Mouse (Mus musculus): ENCODE data around the gene Vcam1. TPM values are rescaled to one million over a fixed set of nuclear protein-coding genes. Genes with fewer than 3 reads are reported as not detected.

Vcam1 gene
- polyA plus RNA-seq, 1 experiment from 2014 or later: 17.9 TPM

Other genes with a start within 250 kb of the Vcam1 start
- gene Dph5, start 241.9 kb downstream of the Vcam1 start, polyA plus RNA-seq (2014; fragmentation: Nextera tagmentation; extraction: Ambion mirVana): 32.9 and 34.3 TPM in 2 replicates
- gene Slc30a7, start 122.3 kb downstream of the Vcam1 start, polyA plus RNA-seq (2014; fragmentation: Nextera tagmentation; extraction: Ambion mirVana): 38.2 and 41.8 TPM in 2 replicates
- gene Extl2, start 122.2 kb downstream of the Vcam1 start, polyA plus RNA-seq (2014; fragmentation: Nextera tagmentation; extraction: Ambion mirVana): 21.5 and 23.9 TPM in 2 replicates
- gene Gpr88, start 123.8 kb upstream of the Vcam1 start, polyA plus RNA-seq (2014; fragmentation: Nextera tagmentation; extraction: Ambion mirVana): 0.97 and 1.4 TPM in 2 replicates

All from intestine, embryonic 14.5 days (tissue).